Mouse (Mus musculus) hindbrain, embryonic 13.5 days (tissue): ENCODE measurements at regions not wholly inside any gene's neighbourhood (a gene's known extent, or its start where the extent isn't known, plus 50 kb on each side); places are given as distances from the start of the nearest gene placed in this dataset.

Experiments used
- ATAC-seq: fragments of 200-750 bp; cut with Nextera tagmentation; 2 replicates; pipeline ENCODE4 v1.8.0; 2017; ENCODE audit warnings: moderate TSS enrichment; ENCODE audit not compliant: low FRiP score
- H3K27ac ChIP-seq: fragments of 300-500 bp; sonication (generic); 2 replicates; pipeline ENCODE4 v1.5.1; 2015; ENCODE audit warnings: inconsistent platforms, mild to moderate bottlenecking, moderate library complexity
- H3K27me3 ChIP-seq: fragments of 300-500 bp; sonication (generic); 2 replicates; pipeline ENCODE4 v1.6.1; 2015; ENCODE audit warnings: mild to moderate bottlenecking, inconsistent platforms
- H3K36me3 ChIP-seq: fragments of 300-500 bp; sonication (generic); 2 replicates; pipeline ENCODE4 v1.6.1; 2015; ENCODE audit warnings: mild to moderate bottlenecking, inconsistent platforms
- H3K4me1 ChIP-seq: fragments of 300-500 bp; sonication (generic); replicated peaks from 2 replicates; pipeline ENCODE4 v1.6.1; 2015; ENCODE audit warnings: inconsistent platforms
- H3K4me2 ChIP-seq: fragments of 300-500 bp; sonication (generic); 2 replicates; pipeline ENCODE4 v1.6.1; 2015; ENCODE audit warnings: inconsistent platforms, mild to moderate bottlenecking, moderate library complexity
- H3K4me3 ChIP-seq: fragments of 300-500 bp; sonication (generic); 2 replicates; pipeline ENCODE4 v1.5.1; 2015; ENCODE audit warnings: mild to moderate bottlenecking, inconsistent platforms
- H3K9ac ChIP-seq: fragments of 300-500 bp; sonication (generic); 2 replicates; pipeline ENCODE4 v1.6.1; 2015; ENCODE audit warnings: mild to moderate bottlenecking, inconsistent platforms
- H3K9me3 ChIP-seq: fragments of 300-500 bp; sonication (generic); 2 replicates; pipeline ENCODE4 v1.6.1; 2016; ENCODE audit warnings: inconsistent platforms
- WGBS: fragments of 180-500 bp; shearing (Covaris S2); methylation state at CpG from one replicate; pipeline ENCODE4 v1.1.7; 2015; 5-methylcytosine and 5-hydroxymethylcytosine counted together

GRCm38 (mm10) chr4:72060605-72061352 is 139.9 kb downstream of the Tle1 start:
- no peaks in the 10 kb centered on the region for H3K4me1 ChIP-seq
- no peak overlapping the region for H3K4me3 ChIP-seq
- 80% methylated on average over 6 of the region's 6 CpGs for WGBS
- ATAC-seq = no peak
- H3K4me2 ChIP-seq = no peak overlapping the region
- peaks cover 10% of the 10 kb centered on the region; the same call in 1 of the 2 replicates for H3K27me3 ChIP-seq
- no peaks in the 10 kb centered on the region for H3K36me3 ChIP-seq
- no peaks in the 10 kb centered on the region for H3K9me3 ChIP-seq
- no peak overlapping the region for H3K9ac ChIP-seq
- no peak overlapping the region for H3K27ac ChIP-seq

GRCm38 (mm10) chr4:72049638-72050454 is 150.9 kb downstream of the Tle1 start:
- no peak overlapping the region for H3K9ac ChIP-seq
- peak; percentile 39; the same call in 1 of the 2 replicates for ATAC-seq
- 8% methylated on average over 6 of the region's 6 CpGs for WGBS
- H3K4me3 ChIP-seq = no peak overlapping the region
- H3K9me3 ChIP-seq = no peaks in the 10 kb centered on the region
- no peak overlapping the region for H3K27ac ChIP-seq
- H3K27me3 ChIP-seq = peaks cover 47% of the 10 kb centered on the region
- H3K4me1 ChIP-seq = peaks cover 8% of the 10 kb centered on the region
- no peak overlapping the region for H3K4me2 ChIP-seq
- no peaks in the 10 kb centered on the region for H3K36me3 ChIP-seq

- Histone ChIP-seq H3K9ac (no peak overlapping the region), H3K27ac (no peak overlapping the region), H3K9me3 (no peaks in the 10 kb centered on the region), H3K27me3 (no peaks in the 10 kb centered on the region), H3K4me2 (no peak overlapping the region), H3K4me1 (no peaks in the 10 kb centered on the region), H3K36me3 (no peaks in the 10 kb centered on the region), H3K4me3 (no peak overlapping the region)
- 87% methylated on average over 2 of the region's 2 CpGs for WGBS
- ATAC-seq = no peak
These were observed 178.6 kb downstream of the Tle1 start for GRCm38 (mm10) chr4:72022152-72022551.

GRCm38 (mm10) chr4:72014221-72014850 is 186.4 kb downstream of the Tle1 start:
- Histone ChIP-seq H3K36me3 (no peaks in the 10 kb centered on the region), H3K9me3 (no peaks in the 10 kb centered on the region), H3K27me3 (no peaks in the 10 kb centered on the region), H3K4me1 (no peaks in the 10 kb centered on the region), H3K27ac (no peak overlapping the region), H3K4me2 (no peak overlapping the region), H3K4me3 (no peak overlapping the region), H3K9ac (no peak overlapping the region)
- ATAC-seq = no peak
- whole genome bisulfite sequencing = 85% methylated on average over 2 of the region's 2 CpGs

GRCm38 (mm10) chr4:72013583-72013982 is 187.1 kb downstream of the Tle1 start:
- 91% methylated on average over 3 of the region's 3 CpGs for WGBS

GRCm38 (mm10) chr4:72010316-72010715 is 190.4 kb downstream of the Tle1 start:
- H3K27ac ChIP-seq = no peak overlapping the region

More at GRCm38 (mm10) chr4:72013583-72013982, 187.1 kb downstream of the Tle1 start:
- ATAC-seq = no peak
- H3K27ac ChIP-seq = no peak overlapping the region
- no peaks in the 10 kb centered on the region for H3K36me3 ChIP-seq
- H3K4me3 ChIP-seq = no peak overlapping the region
- H3K4me1 ChIP-seq = no peaks in the 10 kb centered on the region
- H3K9me3 ChIP-seq = no peaks in the 10 kb centered on the region
- no peak overlapping the region for H3K9ac ChIP-seq
- no peaks in the 10 kb centered on the region for H3K27me3 ChIP-seq
- no peak overlapping the region for H3K4me2 ChIP-seq

GRCm38 (mm10) chr4:72005926-72006325 is 194.8 kb downstream of the Tle1 start:
- Histone ChIP-seq H3K4me3 (no peak overlapping the region), H3K36me3 (no peaks in the 10 kb centered on the region), H3K27me3 (no peaks in the 10 kb centered on the region), H3K9me3 (peaks cover 4% of the 10 kb centered on the region; the same call in 1 of the 2 replicates), H3K4me2 (no peak overlapping the region), H3K4me1 (no peaks in the 10 kb centered on the region), H3K9ac (no peak overlapping the region), H3K27ac (no peak overlapping the region)
- ATAC-seq = no peak

More at GRCm38 (mm10) chr4:72010316-72010715, 190.4 kb downstream of the Tle1 start:
- ATAC-seq = no peak
- Histone ChIP-seq H3K9me3 (no peaks in the 10 kb centered on the region), H3K27me3 (no peaks in the 10 kb centered on the region), H3K4me3 (no peak overlapping the region), H3K4me2 (no peak overlapping the region), H3K4me1 (no peaks in the 10 kb centered on the region), H3K9ac (no peak overlapping the region), H3K36me3 (no peaks in the 10 kb centered on the region)
- 85% methylated on average over 4 of the region's 4 CpGs for WGBS

GRCm38 (mm10) chr4:72001221-72001875 is 199.4 kb downstream of the Tle1 start:
- Histone ChIP-seq H3K27ac (no peak overlapping the region), H3K9ac (no peak overlapping the region), H3K4me2 (no peak overlapping the region), H3K27me3 (no peaks in the 10 kb centered on the region), H3K9me3 (peaks cover 4% of the 10 kb centered on the region; the same call in 1 of the 2 replicates), H3K36me3 (no peaks in the 10 kb centered on the region), H3K4me3 (no peak overlapping the region), H3K4me1 (no peaks in the 10 kb centered on the region)
- WGBS = 82% methylated on average over 2 of the region's 2 CpGs
- no peak for ATAC-seq

GRCm38 (mm10) chr4:71968701-71969100 is 210.9 kb upstream of the Gm11232 start:
- Histone ChIP-seq H3K4me2 (no peak overlapping the region), H3K4me1 (no peaks in the 10 kb centered on the region), H3K4me3 (no peak overlapping the region), H3K27ac (no peak overlapping the region), H3K9ac (no peak overlapping the region), H3K36me3 (no peaks in the 10 kb centered on the region), H3K9me3 (no peaks in the 10 kb centered on the region), H3K27me3 (no peaks in the 10 kb centered on the region)
- whole genome bisulfite sequencing = 57% methylated on average over 1 of the region's 1 CpGs
- ATAC-seq = no peak

- H3K36me3 ChIP-seq = no peaks in the 10 kb centered on the region
- H3K27ac ChIP-seq = no peak overlapping the region
- no peaks in the 10 kb centered on the region for H3K4me1 ChIP-seq
- H3K4me3 ChIP-seq = no peak overlapping the region
- 82% methylated on average over 2 of the region's 2 CpGs for WGBS
- H3K4me2 ChIP-seq = no peak overlapping the region
- no peaks in the 10 kb centered on the region for H3K27me3 ChIP-seq
- no peaks in the 10 kb centered on the region for H3K9me3 ChIP-seq
- H3K9ac ChIP-seq = no peak overlapping the region
- no peak for ATAC-seq
These were observed 195.7 kb upstream of the Gm11232 start for GRCm38 (mm10) chr4:71953441-71953840.

GRCm38 (mm10) chr4:71933240-71933986 is 175.6 kb upstream of the Gm11232 start:
- no peak overlapping the region for H3K27ac ChIP-seq
- H3K36me3 ChIP-seq = no peaks in the 10 kb centered on the region
- peak; percentile 75 for ATAC-seq
- 24% methylated on average over 2 of the region's 2 CpGs for WGBS
- no peaks in the 10 kb centered on the region for H3K9me3 ChIP-seq
- H3K9ac ChIP-seq = no peak overlapping the region
- no peaks in the 10 kb centered on the region; the same call in 1 of the 2 replicates for H3K4me1 ChIP-seq
- H3K27me3 ChIP-seq = no peaks in the 10 kb centered on the region
- H3K4me3 ChIP-seq = no peak overlapping the region
- H3K4me2 ChIP-seq = no peak overlapping the region
